Mouse (Mus musculus) lung, adult 18-20 months (tissue): ENCODE data around the gene Ntn3.
A peak's percentile ranks its signal among the peaks of the same experiment; 100 is the strongest.

Source experiments
- DNase-seq, 2 experiments: peaks; one replicate each; pipeline ENCODE4 v3.0.0; 2022; ENCODE audit warnings: mixed read lengths in 2 of 2

Ntn3 gene

GRCm38 (mm10) chr17:24210591-24210990, 1.3 kb upstream of the Ntn3 start:
- DNase-seq, result no peak

GRCm38 (mm10) chr17:24209916-24210240, 547 bp upstream of the Ntn3 start:
- DNase-seq, result no peak

GRCm38 (mm10) chr17:24208641-24209042, 689 bp downstream of the Ntn3 start:
- no peak for DNase-seq

- no peak for DNase-seq
Observed at GRCm38 (mm10) chr17:24207768-24208640, 1.3 kb downstream of the Ntn3 start.

- DNase-seq, result peak; percentile 54 to 63
Observed at GRCm38 (mm10) chr17:24206451-24207351, 2.6 kb downstream of the Ntn3 start.

GRCm38 (mm10) chr17:24205908-24206361, 3.4 kb downstream of the Ntn3 start:
- DNase-seq, result peak; percentile 48

- peak; percentile 91 to 95 for DNase-seq
Observed at GRCm38 (mm10) chr17:24205284-24205888, 3.9 kb downstream of the Ntn3 start, which contains the start of gene Tbc1d24. Tbc1d24 (minus strand) TSS chr17:24205562.

- no peak for DNase-seq
Observed at GRCm38 (mm10) chr17:24204846-24205245, 4.5 kb downstream of the Ntn3 start.

GRCm38 (mm10) chr17:24203611-24204534, 5.5 kb downstream of the Ntn3 start:
- DNase-seq, result no peak

GRCm38 (mm10) chr17:24203068-24203467, 6.3 kb downstream of the Ntn3 start:
- no peak for DNase-seq

- no peak for DNase-seq
Observed at GRCm38 (mm10) chr17:24201092-24201491, 8.2 kb downstream of the Ntn3 start.

- DNase-seq, result no peak
Observed at GRCm38 (mm10) chr17:24199741-24200140, 9.6 kb downstream of the Ntn3 start.

GRCm38 (mm10) chr17:24199252-24199651, 10.1 kb downstream of the Ntn3 start:
- DNase-seq, result no peak

- no peak for DNase-seq
Observed at GRCm38 (mm10) chr17:24197032-24197824, 12.1 kb downstream of the Ntn3 start.

- DNase-seq, result no peak
Observed at GRCm38 (mm10) chr17:24195349-24195748, 14.0 kb downstream of the Ntn3 start.

GRCm38 (mm10) chr17:24193769-24194168, 15.6 kb downstream of the Ntn3 start:
- no peak for DNase-seq

- no peak for DNase-seq
Observed at GRCm38 (mm10) chr17:24193268-24193667, 16.1 kb downstream of the Ntn3 start.

GRCm38 (mm10) chr17:24192848-24193247, 16.5 kb downstream of the Ntn3 start:
- DNase-seq, result no peak

- no peak for DNase-seq
Observed at GRCm38 (mm10) chr17:24191481-24191880, 17.9 kb downstream of the Ntn3 start.

GRCm38 (mm10) chr17:24190934-24191333, 18.4 kb downstream of the Ntn3 start:
- DNase-seq, result no peak

- no peak for DNase-seq
Observed at GRCm38 (mm10) chr17:24174259-24174658, 35.1 kb downstream of the Ntn3 start.
